Mouse (Mus musculus): ENCODE results near the gene Ensa.
"Not testable (repeated sequence)": the region's sequence is repeated elsewhere in the genome, so short reads cannot be mapped to it uniquely, and the experiment has no call there.

GRCm38 (mm10) chr3:95670419-95670818 is 45.6 kb downstream of the Ensa start:
- not testable (repeated sequence) for TF ChIP-seq GATA1, TAL1 (IDR thresholded peaks at IDR 0.05; ENCODE audit: low read length)

Measured in erythroblast, embryonic 14.5 days (primary cell).